ENCODE assay signal across 8 mouse cellular contexts in the genomic region with DNA sequence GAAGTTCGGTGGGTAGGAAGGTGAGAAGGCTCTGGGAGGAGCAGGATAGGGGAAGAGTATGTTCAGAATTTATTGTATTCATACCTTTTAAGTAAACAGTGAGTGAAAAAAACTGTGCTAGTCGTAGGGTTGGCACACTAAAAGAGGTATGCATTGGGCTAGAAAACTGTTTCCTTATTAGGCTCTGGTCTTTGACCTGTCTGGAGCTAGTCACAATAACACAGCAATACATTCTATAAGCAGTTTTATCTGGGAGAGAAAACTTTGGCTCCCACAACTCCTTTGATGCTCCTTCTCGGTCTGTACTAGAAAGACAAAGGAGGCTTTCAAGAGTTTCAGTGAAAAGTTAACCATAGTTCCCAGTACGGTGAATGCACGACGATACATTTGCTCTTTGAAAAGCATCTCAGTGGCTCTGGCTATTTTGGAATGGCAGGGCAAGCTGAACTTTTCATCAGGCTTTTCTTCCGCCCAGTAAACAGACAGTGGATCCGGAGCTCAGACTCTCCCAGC. TPM values are rescaled to one million over a fixed set of nuclear protein-coding genes. Genes with fewer than 3 reads are reported as not detected.
A peak's percentile ranks its signal among the peaks of the same experiment; 100 is the strongest.
DNase-seq lines count a peak whose midpoint lies in the region; ATAC-seq and TF ChIP-seq lines count a peak whose summit lies in the region.

No protein-coding gene starts in this region.

- 34% methylated on average over 8 of the region's 8 CpGs for WGBS in spleen, adult 2 months
- 24% methylated on average over 8 of the region's 8 CpGs for WGBS in limb, embryonic 15.5 days
- 14% methylated on average over 8 of the region's 8 CpGs for whole genome bisulfite sequencing in stomach, embryonic 16.5 days

- no peak for TF ChIP-seq POLR2A in spleen, adult 2 months (IDR thresholded peaks at IDR 0.05; ENCODE audit: low read depth, low read length)

- H3K27ac ChIP-seq in spleen, adult 2 months (ENCODE audit: insufficient read depth, low read length): peak overlapping the region; percentile 22; the same call in 1 of the 2 replicates
- H3K27ac ChIP-seq in limb, embryonic 15.5 days: no peak overlapping the region
- H3K27ac ChIP-seq in stomach, embryonic 16.5 days (ENCODE audit: low read length): peak overlapping the region; percentile 70; the same call in 1 of the 2 replicates

- DNase-seq in spleen, adult 2 months (ENCODE audit: low read depth in 1 of 2, low spot score in 2 of 2): no peak
- no peak for DNase-seq in spleen, adult 18-20 months
- DNase-seq in left cerebral cortex, adult 18-20 months (ENCODE audit: low spot score in 2 of 2): no peak
- no peak for DNase-seq in ovary, postnatal 14 days (ENCODE audit: low spot score)

- H3K9me3 ChIP-seq in erythroblast, embryonic 14.5 days (ENCODE audit: control insufficient read depth, low read length): peaks cover 8% of the 10 kb centered on the region
- no peaks in the 10 kb centered on the region for H3K9me3 ChIP-seq in limb, embryonic 15.5 days
- H3K9me3 ChIP-seq in stomach, embryonic 16.5 days (replicated peaks; ENCODE audit: control insufficient read depth, low read length): no peaks in the 10 kb centered on the region

- H3K4me3 ChIP-seq in erythroblast, embryonic 14.5 days (replicated peaks): peak overlapping the region; percentile 95
- H3K4me3 ChIP-seq in spleen, adult 2 months (ENCODE audit: extremely low read depth, insufficient read depth, insufficient read length): peak overlapping the region; percentile 68
- H3K4me3 ChIP-seq in limb, embryonic 15.5 days: peak overlapping the region; percentile 54
- peak overlapping the region; percentile 57 for H3K4me3 ChIP-seq in stomach, embryonic 16.5 days (replicated peaks; ENCODE audit: low read length)

- no peak for ATAC-seq in erythroblast, adult 5-6 weeks (replicated peaks; ENCODE audit: low FRiP score, poor library complexity, severe bottlenecking)
- no peak for ATAC-seq in limb, embryonic 15.5 days (ENCODE audit: insufficient number of reproducible peaks, low FRiP score, low TSS enrichment, low read depth)
- ATAC-seq in stomach, embryonic 16.5 days (ENCODE audit: insufficient read depth, low FRiP score): peak; percentile 48; the same call in 1 of the 2 replicates

- H3K9ac ChIP-seq in limb, embryonic 15.5 days: no peak overlapping the region
- H3K9ac ChIP-seq in stomach, embryonic 16.5 days (ENCODE audit: low read length): peak overlapping the region; percentile 71

- peaks cover 6% of the 10 kb centered on the region for H3K27me3 ChIP-seq in erythroblast, embryonic 14.5 days (ENCODE audit: control insufficient read depth)
- H3K27me3 ChIP-seq in spleen, adult 2 months (ENCODE audit: control insufficient read depth, insufficient read depth, low read length): no peaks in the 10 kb centered on the region
- no peaks in the 10 kb centered on the region for H3K27me3 ChIP-seq in limb, embryonic 15.5 days
- H3K27me3 ChIP-seq in stomach, embryonic 16.5 days (ENCODE audit: control insufficient read depth, insufficient read depth, low read length): no peaks in the 10 kb centered on the region

- H3K4me1 ChIP-seq in erythroblast, embryonic 14.5 days (ENCODE audit: control insufficient read depth): peaks cover 31% of the 10 kb centered on the region
- H3K4me1 ChIP-seq in spleen, adult 2 months (ENCODE audit: control insufficient read depth, insufficient read depth, insufficient read length): no peaks in the 10 kb centered on the region; the same call in 1 of the 2 replicates
- no peaks in the 10 kb centered on the region for H3K4me1 ChIP-seq in limb, embryonic 15.5 days
- no peaks in the 10 kb centered on the region; the same call in 1 of the 2 replicates for H3K4me1 ChIP-seq in stomach, embryonic 16.5 days (ENCODE audit: control insufficient read depth, insufficient read depth, low read length)

- peak overlapping the region; percentile 59 for H3K4me2 ChIP-seq in limb, embryonic 15.5 days
- peak overlapping the region; percentile 51 for H3K4me2 ChIP-seq in stomach, embryonic 16.5 days (ENCODE audit: low read depth, low read length)

- H3K36me3 ChIP-seq in erythroblast, embryonic 14.5 days (ENCODE audit: control insufficient read depth): peaks cover 32% of the 10 kb centered on the region
- H3K36me3 ChIP-seq in spleen, adult 2 months (ENCODE audit: control insufficient read depth, insufficient read depth, low read length): no peaks in the 10 kb centered on the region
- H3K36me3 ChIP-seq in limb, embryonic 15.5 days: no peaks in the 10 kb centered on the region
- no peaks in the 10 kb centered on the region for H3K36me3 ChIP-seq in stomach, embryonic 16.5 days (ENCODE audit: control insufficient read depth, insufficient read depth, low read length)

- TF ChIP-seq CTCF in spleen, adult 2 months (IDR thresholded peaks at IDR 0.05; ENCODE audit: extremely low read depth, insufficient read depth, insufficient read length, insufficient replicate concordance): no peak

RNA-seq across cellular contexts. Expression of gene Xk, which starts 0.6 kb away (rescaled TPM):
- polyA plus RNA-seq in erythroblast, embryonic 14.5 days (2012): 1.8 and 2.3 TPM in 2 replicates
- total RNA-seq in erythroblast, adult 5-6 weeks (2015; ENCODE audit: low replicate concordance): 42.5 and 48.9 TPM in 2 replicates
- total RNA-seq in erythroblast, adult 5-6 weeks (2017; ENCODE audit: low replicate concordance): 35.4 and 46.2 TPM in 2 replicates
- polyA plus RNA-seq in spleen, adult 2 months (2012; rRNA removed): 2.2 and 3.6 TPM in 2 replicates
- 0.93 and 1.2 TPM in 2 replicates for polyA plus RNA-seq in limb, embryonic 15.5 days (2015; fragmentation: Nextera tagmentation; extraction: Ambion mirVana)
- polyA plus RNA-seq in stomach, embryonic 16.5 days (2015; fragmentation: Nextera tagmentation; extraction: Ambion mirVana): 5.1 and 5.5 TPM in 2 replicates
- 10 to 100 TPM; 14.4 to 15.2 TPM for total RNA-seq in left cerebral cortex, adult 18-20 months (2021)

RNA-seq across cellular contexts. Expression of gene H2al1m, which starts 11.6 kb away (rescaled TPM):
- polyA plus RNA-seq in erythroblast, embryonic 14.5 days (2012): 0.25 and 0.67 TPM in 2 replicates
- total RNA-seq in erythroblast, adult 5-6 weeks (2015; ENCODE audit: low replicate concordance): 6.5 TPM in 1 of 2 replicates, not detected in the other
- 0.68 and 3.9 TPM in 2 replicates for total RNA-seq in erythroblast, adult 5-6 weeks (2017; ENCODE audit: low replicate concordance)
- polyA plus RNA-seq in spleen, adult 2 months (2012; rRNA removed): 0.37 and 0.93 TPM in 2 replicates
- polyA plus RNA-seq in limb, embryonic 15.5 days (2015; fragmentation: Nextera tagmentation; extraction: Ambion mirVana): not detected in 2 replicates
- not detected in 2 replicates for polyA plus RNA-seq in stomach, embryonic 16.5 days (2015; fragmentation: Nextera tagmentation; extraction: Ambion mirVana)
- total RNA-seq in left cerebral cortex, adult 18-20 months (2021): not detected

RNA-seq across cellular contexts. Expression of gene Gm14862, which starts 15.3 kb away (rescaled TPM):
- 0.08 and 0.10 TPM in 2 replicates for polyA plus RNA-seq in erythroblast, embryonic 14.5 days (2012)
- total RNA-seq in erythroblast, adult 5-6 weeks (2015; ENCODE audit: low replicate concordance): 9.4 TPM in 1 of 2 replicates, not detected in the other
- total RNA-seq in erythroblast, adult 5-6 weeks (2017; ENCODE audit: low replicate concordance): 1.4 and 5.6 TPM in 2 replicates
- 0.09 TPM in 1 of 2 replicates, not detected in the other for polyA plus RNA-seq in spleen, adult 2 months (2012; rRNA removed)
- polyA plus RNA-seq in limb, embryonic 15.5 days (2015; fragmentation: Nextera tagmentation; extraction: Ambion mirVana): not detected in 2 replicates
- 0.28 TPM in 1 of 2 replicates, not detected in the other for polyA plus RNA-seq in stomach, embryonic 16.5 days (2015; fragmentation: Nextera tagmentation; extraction: Ambion mirVana)
- not detected for total RNA-seq in left cerebral cortex, adult 18-20 months (2021)
